Mouse (Mus musculus): ENCODE data around the gene Rad23b. TPM values are rescaled to one million over a fixed set of nuclear protein-coding genes. Genes with fewer than 3 reads are reported as not detected.
"Not testable (repeated sequence)": the region's sequence is repeated elsewhere in the genome, so short reads cannot be mapped to it uniquely, and the experiment has no call there.

Gene Rad23b
- total and polyA plus RNA-seq, 2 experiments: 99.7 to 250 TPM

DNA sequence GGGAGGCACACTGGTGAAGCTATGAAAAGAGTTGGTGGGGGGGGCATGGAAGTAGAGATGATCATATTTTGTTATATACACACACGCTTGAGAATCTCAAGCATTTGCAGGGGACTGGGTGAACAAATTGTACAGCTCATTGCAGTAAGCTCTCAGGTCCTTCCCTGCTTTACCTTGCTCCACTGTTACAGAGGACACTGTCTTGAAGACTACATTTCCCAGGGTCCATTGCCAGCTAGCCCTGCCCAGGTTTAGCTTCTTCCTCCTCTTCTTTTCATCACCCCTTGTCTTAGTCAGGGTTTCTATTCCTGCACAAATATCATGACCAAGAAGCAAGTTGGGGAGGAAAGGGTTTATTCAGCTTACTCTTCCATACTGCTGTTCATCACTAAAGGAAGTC lies 56.7 kb downstream of the Rad23b start:
- no peak for DNase-seq (ENCODE audit: extremely low read depth, low read depth, low spot score)
- no peaks in the 10 kb centered on the region for H3K27me3 ChIP-seq (ENCODE audit: control insufficient read depth, insufficient read depth, low read length)
- WGBS: 100% methylated on average over 1 of the region's 1 CpGs
- H3K4me1 ChIP-seq (ENCODE audit: control insufficient read depth, insufficient read depth, low read length): no peaks in the 10 kb centered on the region
- H3K36me3 ChIP-seq (ENCODE audit: control insufficient read depth, insufficient read depth, low read length): no peaks in the 10 kb centered on the region
- no peak overlapping the region for H3K4me3 ChIP-seq (ENCODE audit: insufficient read depth, low read depth, low read length)
- no peak for TF ChIP-seq CTCF (IDR thresholded peaks at IDR 0.05; ENCODE audit: low read depth, low read length)
- no peak for TF ChIP-seq POLR2A (IDR thresholded peaks at IDR 0.05; ENCODE audit: extremely low read depth, insufficient read depth, low read length)
- no peak overlapping the region for H3K27ac ChIP-seq (replicated peaks; ENCODE audit: insufficient read depth, low read depth, low read length)
- H3K9ac ChIP-seq (ENCODE audit: low read depth, low read length): no peak overlapping the region
- no peaks in the 10 kb centered on the region for H3K79me2 ChIP-seq (ENCODE audit: control insufficient read depth, insufficient read depth, low read length)

DNA sequence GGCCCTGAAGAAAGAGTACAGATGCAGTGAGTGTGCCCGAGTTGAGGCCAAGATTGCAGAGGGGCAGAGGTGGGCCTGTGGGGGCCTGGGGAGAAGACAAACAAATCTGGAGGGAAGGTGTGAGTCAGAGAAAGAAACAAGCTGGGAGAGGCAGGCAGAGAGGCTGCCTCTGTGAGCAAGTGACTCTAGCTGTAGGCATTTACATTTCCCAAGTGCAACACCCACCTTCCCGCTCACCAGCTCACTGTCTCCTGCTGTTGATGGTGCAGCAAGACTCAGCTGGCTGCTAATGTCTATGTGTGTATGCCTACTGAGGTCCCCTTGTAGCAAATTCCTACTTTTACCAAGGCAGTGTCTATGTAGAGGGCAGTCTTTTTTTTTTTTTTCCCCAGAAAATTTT lies 58.2 kb downstream of the Rad23b start:
- no peaks in the 10 kb centered on the region for H3K27me3 ChIP-seq (ENCODE audit: control insufficient read depth, insufficient read depth, low read length)
- H3K4me3 ChIP-seq (ENCODE audit: insufficient read depth, low read depth, low read length): no peak overlapping the region
- no peak overlapping the region for H3K27ac ChIP-seq (replicated peaks; ENCODE audit: insufficient read depth, low read depth, low read length)
- H3K9ac ChIP-seq (ENCODE audit: low read depth, low read length): no peak overlapping the region
- H3K4me1 ChIP-seq (ENCODE audit: control insufficient read depth, insufficient read depth, low read length): no peaks in the 10 kb centered on the region
- no peaks in the 10 kb centered on the region for H3K36me3 ChIP-seq (ENCODE audit: control insufficient read depth, insufficient read depth, low read length)
- H3K79me2 ChIP-seq (ENCODE audit: control insufficient read depth, insufficient read depth, low read length): no peaks in the 10 kb centered on the region
- 85% methylated on average over 2 of the region's 2 CpGs for WGBS
- no peak for DNase-seq (ENCODE audit: extremely low read depth, low read depth, low spot score)
- TF ChIP-seq POLR2A (IDR thresholded peaks at IDR 0.05; ENCODE audit: extremely low read depth, insufficient read depth, low read length) (no peak), CTCF (IDR thresholded peaks at IDR 0.05; ENCODE audit: low read depth, low read length) (no peak)

DNA sequence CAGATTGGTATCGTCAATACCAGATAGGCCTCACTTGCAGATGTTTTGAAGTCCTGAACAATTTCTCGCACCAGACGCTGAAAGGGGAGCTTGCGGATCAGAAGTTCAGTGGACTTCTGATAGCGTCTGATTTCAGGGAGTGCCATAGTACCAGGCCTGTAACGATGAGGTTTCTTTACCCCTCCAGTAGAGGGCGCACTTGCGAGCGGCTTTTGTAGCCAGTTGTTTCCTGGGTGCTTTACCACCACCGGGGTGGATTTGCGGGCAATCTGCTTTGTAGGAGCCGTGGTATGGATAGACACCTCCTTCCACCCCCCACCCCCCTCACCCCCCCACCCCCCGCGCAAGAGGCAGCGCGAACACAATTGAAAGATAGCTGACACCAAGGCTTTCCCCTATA lies 59.2 kb downstream of the Rad23b start:
- 97% methylated on average over 16 of the region's 16 CpGs for WGBS
- TF ChIP-seq POLR2A (IDR thresholded peaks at IDR 0.05; ENCODE audit: extremely low read depth, insufficient read depth, low read length): no peak
- peak; percentile 25; the same call in 1 of the 2 replicates for TF ChIP-seq CTCF (IDR thresholded peaks at IDR 0.05; ENCODE audit: low read depth, low read length)
- Histone ChIP-seq H3K4me1 (ENCODE audit: control insufficient read depth, insufficient read depth, low read length) (no peaks in the 10 kb centered on the region), H3K79me2 (ENCODE audit: control insufficient read depth, insufficient read depth, low read length) (no peaks in the 10 kb centered on the region), H3K36me3 (ENCODE audit: control insufficient read depth, insufficient read depth, low read length) (no peaks in the 10 kb centered on the region), H3K27ac (replicated peaks; ENCODE audit: insufficient read depth, low read depth, low read length) (no peak overlapping the region), H3K4me3 (ENCODE audit: insufficient read depth, low read depth, low read length) (no peak overlapping the region), H3K27me3 (ENCODE audit: control insufficient read depth, insufficient read depth, low read length) (no peaks in the 10 kb centered on the region; the same call in 1 of the 2 replicates), H3K9ac (ENCODE audit: low read depth, low read length) (no peak overlapping the region)
- DNase-seq (ENCODE audit: extremely low read depth, low read depth, low spot score): no peak

DNA sequence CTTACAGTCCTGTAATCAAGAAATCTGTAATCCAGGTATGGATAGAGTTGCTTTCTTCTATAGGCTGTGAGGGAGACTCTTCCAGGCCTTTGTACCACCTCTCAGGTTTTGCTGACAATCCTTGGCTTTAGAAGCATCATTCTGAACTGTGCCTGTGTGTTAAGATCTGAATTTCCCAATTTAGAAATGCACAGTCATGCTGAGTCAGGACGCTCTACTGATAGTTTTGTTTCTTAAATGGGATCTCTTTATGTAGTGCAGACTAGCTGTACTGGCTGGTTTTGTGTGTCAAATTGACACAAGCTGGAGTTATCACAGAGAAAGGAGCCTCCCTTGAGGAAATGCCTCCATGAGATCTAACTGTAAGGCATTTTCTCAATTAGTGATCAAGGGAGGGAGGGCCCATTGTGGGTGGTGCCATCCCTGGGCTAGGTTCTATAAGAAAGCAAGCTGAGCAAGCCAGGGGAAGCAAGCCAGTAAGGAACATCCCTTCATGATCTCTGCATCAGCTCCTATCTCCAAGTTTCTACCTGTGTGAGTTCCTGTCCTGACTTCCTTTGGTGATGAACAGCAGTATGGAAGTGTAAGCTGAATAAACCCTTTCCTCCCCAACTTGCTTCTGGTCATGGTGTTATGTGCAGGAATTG lies 59.9 kb downstream of the Rad23b start:
- DNase-seq (ENCODE audit: extremely low read depth, low read depth, low spot score); H3K36me3 ChIP-seq (ENCODE audit: control insufficient read depth, insufficient read depth, low read length); H3K79me2 ChIP-seq (ENCODE audit: control insufficient read depth, insufficient read depth, low read length); H3K4me3 ChIP-seq (ENCODE audit: insufficient read depth, low read depth, low read length); H3K27ac ChIP-seq (replicated peaks; ENCODE audit: insufficient read depth, low read depth, low read length); H3K4me1 ChIP-seq (ENCODE audit: control insufficient read depth, insufficient read depth, low read length); H3K27me3 ChIP-seq (ENCODE audit: control insufficient read depth, insufficient read depth, low read length); H3K9ac ChIP-seq (ENCODE audit: low read depth, low read length): not testable (repeated sequence)
- 93% methylated on average over 1 of the region's 1 CpGs for WGBS

DNA sequence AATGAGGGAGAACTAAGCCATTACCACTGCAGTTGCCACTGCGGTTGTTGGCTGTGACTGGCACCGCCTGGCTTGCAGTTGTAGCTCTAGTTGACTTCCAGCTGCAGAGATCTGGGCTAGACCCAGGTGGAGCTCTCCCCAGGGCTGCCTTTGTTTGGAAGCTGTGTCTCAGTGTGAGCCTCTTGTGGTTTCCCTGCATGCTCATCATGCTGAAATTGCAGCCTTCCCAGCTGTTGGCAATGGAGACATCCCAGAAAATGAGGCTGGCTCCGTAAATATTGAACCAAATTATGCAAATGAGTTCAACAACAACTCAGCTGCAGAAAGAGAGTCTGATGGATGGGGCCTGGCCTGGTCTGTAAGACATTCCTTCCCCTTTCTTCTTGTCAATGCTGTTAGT lies 66.0 kb downstream of the Rad23b start:
- DNase-seq (ENCODE audit: extremely low read depth, low read depth, low spot score): no peak
- TF ChIP-seq CTCF (IDR thresholded peaks at IDR 0.05; ENCODE audit: low read depth, low read length) (no peak), POLR2A (IDR thresholded peaks at IDR 0.05; ENCODE audit: extremely low read depth, insufficient read depth, low read length) (no peak)
- Histone ChIP-seq H3K4me1 (ENCODE audit: control insufficient read depth, insufficient read depth, low read length) (no peaks in the 10 kb centered on the region), H3K36me3 (ENCODE audit: control insufficient read depth, insufficient read depth, low read length) (no peaks in the 10 kb centered on the region), H3K27me3 (ENCODE audit: control insufficient read depth, insufficient read depth, low read length) (no peaks in the 10 kb centered on the region; the same call in 1 of the 2 replicates), H3K79me2 (ENCODE audit: control insufficient read depth, insufficient read depth, low read length) (no peaks in the 10 kb centered on the region), H3K9ac (ENCODE audit: low read depth, low read length) (no peak overlapping the region), H3K27ac (replicated peaks; ENCODE audit: insufficient read depth, low read depth, low read length) (no peak overlapping the region), H3K4me3 (ENCODE audit: insufficient read depth, low read depth, low read length) (no peak overlapping the region)
- 79% methylated on average over 3 of the region's 3 CpGs for WGBS

DNA sequence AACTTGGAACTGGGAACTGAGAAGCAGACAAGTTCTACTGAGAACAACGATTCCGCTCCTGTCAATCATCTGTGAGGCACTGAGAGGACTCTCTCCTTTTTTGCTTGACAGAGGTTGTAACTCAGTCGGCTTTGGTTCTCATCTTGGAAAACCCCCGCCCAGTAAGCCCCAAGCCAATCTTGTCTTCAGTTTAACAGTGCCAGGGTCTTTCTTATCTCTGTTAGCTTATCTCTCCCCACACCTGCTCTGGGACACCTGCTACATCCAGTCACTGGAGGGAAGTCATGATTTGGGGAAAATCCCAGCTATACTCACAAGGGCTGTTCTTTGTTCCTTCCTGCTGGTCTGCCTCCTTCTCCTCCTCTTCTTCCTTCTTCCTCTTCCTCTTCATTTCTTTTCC lies 76.4 kb downstream of the Rad23b start:
- H3K36me3 ChIP-seq (ENCODE audit: control insufficient read depth, insufficient read depth, low read length): no peaks in the 10 kb centered on the region
- H3K4me1 ChIP-seq (ENCODE audit: control insufficient read depth, insufficient read depth, low read length): no peaks in the 10 kb centered on the region
- DNase-seq (ENCODE audit: extremely low read depth, low read depth, low spot score): no peak
- no peak overlapping the region for H3K9ac ChIP-seq (ENCODE audit: low read depth, low read length)
- H3K27me3 ChIP-seq (ENCODE audit: control insufficient read depth, insufficient read depth, low read length): no peaks in the 10 kb centered on the region
- TF ChIP-seq POLR2A (IDR thresholded peaks at IDR 0.05; ENCODE audit: extremely low read depth, insufficient read depth, low read length) (no peak), CTCF (IDR thresholded peaks at IDR 0.05; ENCODE audit: low read depth, low read length) (no peak)
- 77% methylated on average over 4 of the region's 4 CpGs for WGBS
- H3K4me3 ChIP-seq (ENCODE audit: insufficient read depth, low read depth, low read length): no peak overlapping the region
- H3K79me2 ChIP-seq (ENCODE audit: control insufficient read depth, insufficient read depth, low read length): no peaks in the 10 kb centered on the region
- no peak overlapping the region for H3K27ac ChIP-seq (replicated peaks; ENCODE audit: insufficient read depth, low read depth, low read length)

Other genes with a start within 250 kb of the Rad23b start
- gene Klf4, start 182.4 kb downstream of the Rad23b start, total RNA-seq (2014; rRNA removed): 0.46 and 0.74 TPM in 2 replicates
- gene Klf4, start 182.4 kb downstream of the Rad23b start, polyA plus RNA-seq (2012; rRNA removed): 0.57 and 0.68 TPM in 2 replicates

All from liver, adult 2 months (tissue).